Mouse (Mus musculus): ENCODE measurements around the gene 4931406P16Rik. TPM values are rescaled to one million over a fixed set of nuclear protein-coding genes. Genes with fewer than 3 reads are reported as not detected.

The 4931406P16Rik gene
- total RNA-seq, 2 experiments from 2014 or later, result 57.4 to 79.6 TPM

- no peak for DNase-seq
These were observed 66.4 kb downstream of the 4931406P16Rik start for GRCm38 (mm10) chr7:34246870-34247499.

- no peak for DNase-seq
These were observed 71.2 kb downstream of the 4931406P16Rik start for GRCm38 (mm10) chr7:34242176-34242575.

GRCm38 (mm10) chr7:34238086-34238485 is 75.3 kb downstream of the 4931406P16Rik start:
- no peak for DNase-seq

- DNase-seq, result no peak
These were observed 77.7 kb downstream of the 4931406P16Rik start for GRCm38 (mm10) chr7:34235602-34236001.

GRCm38 (mm10) chr7:34234610-34235561 is 78.5 kb downstream of the 4931406P16Rik start:
- no peak for DNase-seq

GRCm38 (mm10) chr7:34233909-34234609 is 79.3 kb downstream of the 4931406P16Rik start:
- DNase-seq, result peak; percentile 100

- DNase-seq, result no peak
These were observed 80.3 kb downstream of the 4931406P16Rik start for GRCm38 (mm10) chr7:34232785-34233725.

GRCm38 (mm10) chr7:34230116-34230515 is 83.2 kb downstream of the 4931406P16Rik start, which contains the start of gene Gpi1:
Gpi1 (minus strand) TSS chr7:34230336.
- peak; percentile 85 to 90 for DNase-seq

- DNase-seq, result peak; percentile 54 to 62
These were observed 83.7 kb downstream of the 4931406P16Rik start for GRCm38 (mm10) chr7:34229691-34230111.

- no peak for DNase-seq
These were observed 84.2 kb downstream of the 4931406P16Rik start for GRCm38 (mm10) chr7:34229153-34229552.

GRCm38 (mm10) chr7:34228641-34229040 is 84.7 kb downstream of the 4931406P16Rik start:
- DNase-seq, result peak in 1 of 2 experiments; percentile 35

GRCm38 (mm10) chr7:34226846-34227245 is 86.5 kb downstream of the 4931406P16Rik start:
- no peak for DNase-seq

- DNase-seq, result no peak
These were observed 87.3 kb downstream of the 4931406P16Rik start for GRCm38 (mm10) chr7:34226086-34226485.

- peak in 1 of 2 experiments; percentile 26 for DNase-seq
These were observed 89.0 kb downstream of the 4931406P16Rik start for GRCm38 (mm10) chr7:34224308-34224707.

GRCm38 (mm10) chr7:34222340-34222739 is 91.0 kb downstream of the 4931406P16Rik start:
- no peak for DNase-seq

- DNase-seq, result no peak
These were observed 91.6 kb downstream of the 4931406P16Rik start for GRCm38 (mm10) chr7:34221594-34222250.

GRCm38 (mm10) chr7:34218496-34218895 is 94.9 kb downstream of the 4931406P16Rik start:
- no peak for DNase-seq

- no peak for DNase-seq
These were observed 96.9 kb downstream of the 4931406P16Rik start for GRCm38 (mm10) chr7:34216474-34216873.

- DNase-seq, result peak in 1 of 2 experiments; percentile 31
These were observed 97.9 kb downstream of the 4931406P16Rik start for GRCm38 (mm10) chr7:34215481-34215880.

GRCm38 (mm10) chr7:34214644-34215043 is 98.7 kb downstream of the 4931406P16Rik start:
- DNase-seq, result peak in 1 of 2 experiments; percentile 19
